Mouse (Mus musculus) CH12.LX (cell line): Measurements from ENCODE around the gene Syt2.

Experiments used
- CTCF ChIP-seq, 2 experiments: IDR thresholded peaks in 1 of 2; conservative IDR thresholded peaks in 1 of 2; 2 replicates each; pipeline ENCODE4 v1.5.1; 2011 to 2012; ENCODE audit warnings: low read depth in 2 of 2, low read length in 2 of 2, improper control_type of control experiment in 1 of 2, inconsistent platforms in 1 of 2, mild to moderate bottlenecking in 1 of 2, moderate library complexity in 1 of 2
- ETS1 ChIP-seq: conservative IDR thresholded peaks from 2 replicates; pipeline ENCODE4 v1.6.1; 2012; ENCODE audit warnings: low read depth, mild to moderate bottlenecking, inconsistent platforms, low read length, improper control_type of control experiment, moderate library complexity
- RAD21 ChIP-seq: IDR thresholded peaks from 2 replicates; pipeline ENCODE4 v1.6.1; 2011; ENCODE audit warnings: low read depth, mild to moderate bottlenecking, low read length, improper control_type of control experiment, moderate library complexity

- TF ChIP-seq RAD21, result no peak
- TF ChIP-seq ETS1, result no peak
- TF ChIP-seq CTCF (conservative IDR thresholded peaks at IDR 0.05 in 1 of 2, IDR thresholded peaks at IDR 0.05 in 1 of 2; ENCODE audit: low read depth in 2 of 2, low read length in 2 of 2), result no peak
Observed at GRCm38 (mm10) chr1:134707516-134707915, 61.0 kb downstream of the Syt2 start.
